Mouse (Mus musculus): ENCODE results near the gene 1700088E04Rik.

The 1700088E04Rik gene

GRCm38 (mm10) chr15:79098220-79098619, 42.8 kb downstream of the 1700088E04Rik start:
- DNase-seq = no peak

- DNase-seq = no peak
Observed at GRCm38 (mm10) chr15:79097611-79098025, 43.4 kb downstream of the 1700088E04Rik start.

GRCm38 (mm10) chr15:79097135-79097534, 43.9 kb downstream of the 1700088E04Rik start:
- DNase-seq = no peak

GRCm38 (mm10) chr15:79096556-79096955, 44.5 kb downstream of the 1700088E04Rik start:
- no peak for DNase-seq

- DNase-seq = no peak
Observed at GRCm38 (mm10) chr15:79095483-79095882, 45.6 kb downstream of the 1700088E04Rik start.

GRCm38 (mm10) chr15:79093083-79093839, 47.8 kb downstream of the 1700088E04Rik start:
- DNase-seq = no peak

GRCm38 (mm10) chr15:79092284-79092683, 48.8 kb downstream of the 1700088E04Rik start:
- no peak for DNase-seq

GRCm38 (mm10) chr15:79079567-79079966, 61.5 kb downstream of the 1700088E04Rik start:
- DNase-seq = no peak

All from right cerebral cortex, postnatal 4 days (tissue).